Mouse (Mus musculus) urinary bladder, postnatal 4 days (tissue): ENCODE data around the gene Adora1.

Experiments
- DNase-seq, 2 experiments: peaks; one replicate each; pipeline ENCODE4 v3.0.0; 2021 to 2022; ENCODE audit warnings: low spot score in 2 of 2

Gene Adora1

GRCm38 (mm10) chr1:134152626-134153590 lies 82.3 kb downstream of the Adora1 start:
- no peak for DNase-seq

- DNase-seq, result peak; percentile 55 to 79
These were observed 83.4 kb downstream of the Adora1 start for GRCm38 (mm10) chr1:134151655-134152412.

GRCm38 (mm10) chr1:134150745-134151144 lies 84.5 kb downstream of the Adora1 start:
- DNase-seq, result no peak

- DNase-seq, result no peak
These were observed 85.2 kb downstream of the Adora1 start for GRCm38 (mm10) chr1:134150076-134150475.
